Mouse (Mus musculus) natural killer cell, adult 2 months (primary cell): ENCODE data around the gene Alyref2.
"Not testable (repeated sequence)": the region's sequence is repeated elsewhere in the genome, so short reads cannot be mapped to it uniquely, and the experiment has no call there.

ENCODE experiments used
- DNase-seq, 2 experiments: peaks; one replicate each; pipeline ENCODE4 v3.0.0; 2022; ENCODE audit warnings: low spot score in 2 of 2

Alyref2 gene

GRCm38 (mm10) chr1:171503250-171503591 is at the start of gene Alyref2:
TSS of gene Alyref2 (plus strand) at chr1:171503478.
- DNase-seq: peak; percentile 93 to 95

DNA sequence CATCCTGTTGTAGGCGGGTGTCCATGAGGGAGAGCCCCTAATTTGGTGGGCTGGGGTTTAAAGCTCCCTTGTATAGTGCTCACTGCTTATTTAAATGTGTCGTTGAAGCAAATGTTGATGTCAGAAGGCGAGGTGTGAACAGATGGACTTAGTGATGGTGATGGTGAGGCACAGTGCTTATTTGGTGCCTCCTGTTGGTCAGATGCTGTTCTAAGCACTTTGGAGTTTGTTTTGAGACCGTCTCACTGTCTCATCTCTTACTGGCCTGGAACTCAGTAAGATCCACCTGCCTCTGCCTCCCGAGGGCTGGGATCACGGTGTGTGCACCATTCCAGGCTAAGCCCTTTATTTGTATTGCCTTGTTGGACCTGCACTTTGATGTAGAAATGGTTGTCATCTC is 48.4 kb upstream of the Alyref2 start:
- DNase-seq: no peak

GRCm38 (mm10) chr1:171457568-171457967 is 45.7 kb upstream of the Alyref2 start:
- DNase-seq: no peak

- no peak for DNase-seq
Measured at GRCm38 (mm10) chr1:171459791-171460190, 43.5 kb upstream of the Alyref2 start.

GRCm38 (mm10) chr1:171460551-171461503 is 42.5 kb upstream of the Alyref2 start:
- no peak for DNase-seq

DNA sequence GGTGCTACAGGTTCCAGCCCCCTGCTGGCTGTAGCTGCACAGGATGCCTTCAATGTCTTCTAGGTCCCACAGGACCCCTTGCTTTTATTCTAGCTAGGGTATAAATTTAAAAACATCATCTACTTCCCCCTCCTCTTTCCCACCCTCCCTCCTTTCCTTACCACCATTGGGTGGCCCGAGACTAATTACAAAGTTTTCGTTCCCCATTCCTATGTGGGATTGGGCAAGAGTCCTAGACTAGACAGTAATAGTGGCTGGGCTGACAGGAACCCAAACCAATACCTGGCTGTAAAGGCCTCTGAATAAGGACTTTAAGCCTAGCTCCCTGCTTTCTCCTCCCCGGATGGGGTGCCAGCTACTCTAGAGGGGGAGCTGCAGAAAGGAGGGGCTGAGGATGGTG is 40.1 kb upstream of the Alyref2 start:
- DNase-seq: no peak

- DNase-seq: no peak
Measured at GRCm38 (mm10) chr1:171465749-171466412, 37.4 kb upstream of the Alyref2 start.

GRCm38 (mm10) chr1:171466565-171466964 is 36.7 kb upstream of the Alyref2 start:
- no peak for DNase-seq

DNA sequence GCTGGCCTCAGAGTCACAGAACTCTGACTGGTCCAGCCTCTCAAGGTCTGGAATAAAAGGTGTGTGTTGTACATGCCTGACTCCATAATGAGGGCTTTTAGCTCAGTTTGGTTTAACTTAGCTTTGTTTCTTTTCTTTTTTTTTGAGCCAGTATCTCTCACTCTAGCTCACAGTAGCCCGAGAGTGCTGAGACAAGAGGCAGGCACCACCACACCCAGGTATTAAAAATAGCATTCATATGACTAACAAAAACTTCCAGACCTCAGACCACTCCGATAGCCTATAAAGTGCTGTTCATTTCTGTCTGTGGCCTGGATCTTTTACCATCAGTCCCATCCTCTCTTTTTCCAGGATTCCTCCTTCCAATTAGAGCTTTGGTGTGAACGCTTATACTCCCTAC is 33.6 kb upstream of the Alyref2 start:
- no peak for DNase-seq

GRCm38 (mm10) chr1:171470371-171470871 is 32.9 kb upstream of the Alyref2 start:
- DNase-seq: peak; percentile 60 to 75

GRCm38 (mm10) chr1:171470896-171471295 is 32.4 kb upstream of the Alyref2 start:
- DNase-seq: peak; percentile 29 to 49

DNA sequence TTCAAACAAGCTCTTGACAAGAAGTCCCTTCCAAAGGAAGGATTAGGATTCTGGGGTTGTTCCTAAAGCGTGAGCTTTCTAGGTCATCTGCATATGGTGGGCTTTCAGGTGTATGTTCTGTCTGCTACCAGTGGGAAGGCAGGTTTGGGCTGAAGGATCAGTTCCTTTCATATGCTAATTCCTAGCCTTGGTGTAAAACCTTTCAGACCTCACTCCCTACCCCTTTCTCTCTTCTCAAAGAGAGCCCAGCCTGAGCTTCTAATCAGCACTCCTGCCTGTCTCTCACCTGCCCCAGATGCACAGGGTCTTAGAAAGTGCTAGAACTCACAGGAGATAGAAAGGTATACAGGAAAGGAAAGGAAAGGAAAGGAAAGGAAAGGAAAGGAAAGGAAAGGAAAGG is 31.8 kb upstream of the Alyref2 start:
- DNase-seq: no peak

- DNase-seq: not testable (repeated sequence)
Measured at GRCm38 (mm10) chr1:171471941-171472340, 31.3 kb upstream of the Alyref2 start.

GRCm38 (mm10) chr1:171473506-171473905 is 29.8 kb upstream of the Alyref2 start:
- no peak for DNase-seq

- no peak for DNase-seq
Measured at GRCm38 (mm10) chr1:171473920-171474640, 29.2 kb upstream of the Alyref2 start.

GRCm38 (mm10) chr1:171477123-171477522 is 26.2 kb upstream of the Alyref2 start:
- no peak for DNase-seq

GRCm38 (mm10) chr1:171477758-171478545 is 25.3 kb upstream of the Alyref2 start:
- DNase-seq: peak in 1 of 2 experiments; percentile 16

DNA sequence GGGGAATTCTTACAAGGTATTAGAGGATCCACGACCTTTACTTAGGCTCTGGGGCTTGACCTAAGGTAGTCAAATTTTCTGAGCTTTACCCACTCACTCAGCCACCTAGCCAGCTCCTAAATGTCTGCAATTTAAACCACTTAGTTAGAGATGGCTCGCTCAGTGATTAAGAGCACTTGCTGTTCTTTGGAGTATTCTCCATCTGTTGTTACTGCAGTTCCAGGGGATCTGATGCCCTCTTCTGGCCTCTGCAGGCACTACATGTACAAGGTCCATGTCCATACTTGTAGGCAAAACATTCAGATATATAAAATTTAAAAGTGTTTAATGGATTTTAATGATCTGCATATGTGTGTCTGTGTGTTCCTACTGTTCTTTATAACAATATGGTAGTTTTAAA is 24.3 kb upstream of the Alyref2 start:
- peak; percentile 55 to 69 for DNase-seq

DNA sequence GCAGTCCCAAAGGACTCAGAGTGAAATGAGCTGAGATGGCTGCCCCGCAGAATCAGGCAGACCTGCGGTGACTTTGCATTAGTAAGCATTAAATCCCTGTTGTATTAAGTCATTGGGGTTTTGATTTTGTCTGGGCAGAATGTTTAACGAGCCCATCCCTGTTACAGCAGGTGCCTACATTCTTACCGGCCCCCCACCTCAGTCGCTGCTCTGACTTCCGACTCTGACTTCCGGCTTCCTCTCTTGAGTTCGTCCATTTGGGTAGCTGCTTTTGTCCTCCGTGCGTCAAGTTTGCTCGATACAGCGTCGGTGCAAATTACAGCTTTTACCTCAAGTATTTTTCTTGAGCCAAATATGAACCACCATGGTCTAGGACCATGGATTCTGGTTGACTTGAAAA is 9.0 kb upstream of the Alyref2 start:
- no peak for DNase-seq

DNA sequence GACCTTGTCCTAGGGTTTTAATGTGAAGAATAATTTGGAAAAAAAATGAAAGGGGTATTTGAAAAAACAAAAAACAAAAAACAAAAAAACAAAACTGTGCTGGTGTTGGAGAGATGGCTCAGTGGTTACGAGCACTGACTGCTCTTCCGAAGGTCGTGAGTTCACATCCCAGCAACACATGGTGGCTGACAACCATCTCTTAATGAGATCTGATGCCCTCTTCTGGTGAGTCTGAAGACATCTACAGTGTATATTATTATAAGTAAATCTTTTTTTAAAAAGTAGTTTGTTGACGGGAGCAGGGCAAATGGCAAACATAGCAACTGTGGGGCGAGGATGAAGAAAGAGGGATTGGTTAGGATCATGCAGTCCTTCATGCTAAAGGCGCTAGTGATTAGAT is 7.9 kb upstream of the Alyref2 start:
- DNase-seq: no peak

DNA sequence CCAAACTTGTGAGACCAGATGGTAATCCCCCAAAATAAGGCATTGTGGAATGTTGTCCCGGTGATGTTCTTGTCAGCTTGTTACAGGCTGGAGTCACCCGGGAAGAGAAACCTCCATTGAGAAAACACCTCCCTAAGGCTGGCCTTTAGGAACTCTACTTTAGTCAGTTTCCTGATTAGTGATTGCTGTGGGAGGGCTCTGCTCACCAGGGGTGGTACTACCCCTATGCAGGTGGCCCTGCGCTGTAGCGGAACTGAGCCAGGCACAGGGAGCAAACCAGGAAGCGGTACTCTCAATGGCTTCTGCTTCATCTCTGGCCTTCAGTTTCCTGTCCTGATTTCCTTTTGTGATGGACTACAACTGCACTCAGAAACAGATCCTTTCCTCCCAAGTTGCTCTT is 3.4 kb upstream of the Alyref2 start:
- DNase-seq: no peak
